Mouse (Mus musculus): ENCODE data around the gene Pik3cd. TPM values are rescaled to one million over a fixed set of nuclear protein-coding genes. Genes with fewer than 3 reads are reported as not detected.

The Pik3cd gene
- polyA plus RNA-seq, 1 experiment from 2014 or later: 8.0 TPM

DNA sequence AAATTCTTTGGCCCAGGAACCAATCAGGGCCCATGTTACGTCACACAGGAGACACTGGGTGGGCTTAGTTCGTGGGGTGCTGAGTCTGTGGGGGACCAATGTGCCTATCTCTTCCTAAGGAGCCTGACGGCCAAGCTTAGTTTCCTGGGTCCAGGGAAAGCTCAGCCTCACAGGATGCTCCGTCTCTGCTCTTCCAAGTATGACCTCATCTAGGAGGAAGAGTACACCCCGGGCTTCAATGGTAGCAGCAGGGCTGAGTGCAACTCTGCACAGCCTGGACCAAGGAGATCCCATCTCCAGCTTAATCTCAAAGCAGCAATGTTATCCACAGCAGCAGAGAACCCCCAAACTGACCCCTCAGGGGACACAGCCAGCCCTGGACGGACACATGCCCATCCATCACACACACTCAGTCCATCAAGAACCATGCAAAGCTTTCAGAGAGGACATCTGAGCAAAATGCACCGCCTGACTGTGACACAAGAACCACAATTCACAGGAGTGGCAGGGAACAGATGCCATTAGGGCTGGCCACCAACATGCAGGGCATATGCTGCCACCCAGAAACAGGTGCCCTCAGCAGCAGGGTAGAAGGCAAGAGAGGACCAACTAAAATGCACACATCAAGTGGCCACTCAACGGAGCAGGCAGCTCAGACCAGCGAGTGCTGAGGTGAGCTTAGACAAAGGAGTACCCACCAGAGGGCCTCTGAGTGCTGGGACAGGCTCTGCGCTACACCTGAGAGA is 32.5 kb upstream of the Pik3cd start:
- peaks cover 20% of the 10 kb centered on the region for H3K36me3 ChIP-seq (ENCODE audit: poor library complexity, severe bottlenecking)
- H3K4me2 ChIP-seq: peak overlapping the region; percentile 85; the same call in 1 of the 2 replicates
- H3K27ac ChIP-seq: peak overlapping the region; percentile 82; the same call in 1 of the 2 replicates
- no peak overlapping the region for H3K9ac ChIP-seq
- H3K4me3 ChIP-seq: no peak overlapping the region
- H3K9me3 ChIP-seq (replicated peaks): no peaks in the 10 kb centered on the region
- H3K4me1 ChIP-seq: peaks cover 66% of the 10 kb centered on the region
- no peak for ATAC-seq
- WGBS: 82% methylated on average over 10 of the region's 10 CpGs
- no peaks in the 10 kb centered on the region for H3K27me3 ChIP-seq

DNA sequence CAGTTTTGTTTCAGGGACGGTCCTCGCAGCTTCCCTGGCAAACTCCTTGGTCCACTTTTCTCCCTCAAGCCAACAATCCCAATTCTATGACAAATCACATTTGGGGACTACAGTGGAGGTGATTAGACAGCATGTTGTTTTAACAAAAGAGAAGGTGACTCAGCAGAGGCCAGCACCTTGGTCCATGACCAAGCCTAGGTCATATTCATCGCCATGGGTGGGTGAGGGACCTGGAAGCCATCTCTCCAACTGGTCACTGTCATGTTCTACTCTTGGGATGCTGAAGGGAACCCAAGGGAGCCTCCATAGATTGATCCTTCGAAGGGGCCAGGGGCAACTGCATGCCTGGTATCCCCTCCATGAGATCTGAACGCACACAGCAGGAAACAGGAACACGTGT is 31.9 kb upstream of the Pik3cd start:
- H3K4me1 ChIP-seq: peaks cover 66% of the 10 kb centered on the region
- H3K27ac ChIP-seq: peak overlapping the region; percentile 82
- no peaks in the 10 kb centered on the region for H3K27me3 ChIP-seq
- peaks cover 27% of the 10 kb centered on the region for H3K36me3 ChIP-seq (ENCODE audit: poor library complexity, severe bottlenecking)
- H3K9me3 ChIP-seq (replicated peaks): no peaks in the 10 kb centered on the region
- H3K9ac ChIP-seq: no peak overlapping the region
- 89% methylated on average over 6 of the region's 6 CpGs for WGBS
- H3K4me3 ChIP-seq: no peak overlapping the region
- no peak for ATAC-seq
- H3K4me2 ChIP-seq: peak overlapping the region; percentile 40

GRCm38 (mm10) chr4:149733748-149734147 is 31.4 kb upstream of the Pik3cd start:
- peaks cover 32% of the 10 kb centered on the region for H3K36me3 ChIP-seq (ENCODE audit: poor library complexity, severe bottlenecking)
- H3K4me3 ChIP-seq: no peak overlapping the region
- H3K9me3 ChIP-seq (replicated peaks): no peaks in the 10 kb centered on the region
- no peak for ATAC-seq
- H3K27ac ChIP-seq: peak overlapping the region; percentile 82
- H3K27me3 ChIP-seq: no peaks in the 10 kb centered on the region
- peaks cover 66% of the 10 kb centered on the region for H3K4me1 ChIP-seq
- peak overlapping the region; percentile 40 for H3K4me2 ChIP-seq
- H3K9ac ChIP-seq: peak overlapping the region; percentile 48
- WGBS: 38% methylated on average over 6 of the region's 6 CpGs

GRCm38 (mm10) chr4:149732800-149733199 is 30.4 kb upstream of the Pik3cd start:
- ATAC-seq: no peak
- 82% methylated on average over 10 of the region's 10 CpGs for WGBS
- peaks cover 38% of the 10 kb centered on the region for H3K36me3 ChIP-seq (ENCODE audit: poor library complexity, severe bottlenecking)
- H3K4me2 ChIP-seq: no peak overlapping the region
- H3K4me3 ChIP-seq: no peak overlapping the region
- no peak overlapping the region for H3K9ac ChIP-seq
- H3K27ac ChIP-seq: peak overlapping the region; percentile 66; the same call in 1 of the 2 replicates
- peaks cover 60% of the 10 kb centered on the region for H3K4me1 ChIP-seq
- H3K9me3 ChIP-seq (replicated peaks): no peaks in the 10 kb centered on the region
- H3K27me3 ChIP-seq: no peaks in the 10 kb centered on the region

GRCm38 (mm10) chr4:149732313-149732712 is 29.9 kb upstream of the Pik3cd start:
- Histone ChIP-seq H3K27ac (peak overlapping the region; percentile 10; the same call in 1 of the 2 replicates), H3K27me3 (no peaks in the 10 kb centered on the region), H3K4me1 (peaks cover 60% of the 10 kb centered on the region), H3K4me2 (no peak overlapping the region), H3K4me3 (no peak overlapping the region), H3K36me3 (ENCODE audit: poor library complexity, severe bottlenecking) (peaks cover 43% of the 10 kb centered on the region), H3K9me3 (replicated peaks) (no peaks in the 10 kb centered on the region), H3K9ac (no peak overlapping the region)
- no peak for ATAC-seq
- 92% methylated on average over 3 of the region's 3 CpGs for WGBS

- H3K4me3 ChIP-seq: no peak overlapping the region
- no peaks in the 10 kb centered on the region for H3K9me3 ChIP-seq (replicated peaks)
- peaks cover 58% of the 10 kb centered on the region for H3K36me3 ChIP-seq (ENCODE audit: poor library complexity, severe bottlenecking)
- WGBS: 84% methylated on average over 7 of the region's 7 CpGs
- H3K27ac ChIP-seq: no peak overlapping the region
- H3K9ac ChIP-seq: no peak overlapping the region
- H3K4me2 ChIP-seq: no peak overlapping the region
- no peak for ATAC-seq
- peaks cover 45% of the 10 kb centered on the region for H3K4me1 ChIP-seq
- no peaks in the 10 kb centered on the region for H3K27me3 ChIP-seq
These were observed 28.5 kb upstream of the Pik3cd start for GRCm38 (mm10) chr4:149730827-149731226.

- H3K36me3 ChIP-seq (ENCODE audit: poor library complexity, severe bottlenecking): peaks cover 78% of the 10 kb centered on the region
- ATAC-seq: no peak
These were observed 26.4 kb upstream of the Pik3cd start for GRCm38 (mm10) chr4:149728810-149729209.

DNA sequence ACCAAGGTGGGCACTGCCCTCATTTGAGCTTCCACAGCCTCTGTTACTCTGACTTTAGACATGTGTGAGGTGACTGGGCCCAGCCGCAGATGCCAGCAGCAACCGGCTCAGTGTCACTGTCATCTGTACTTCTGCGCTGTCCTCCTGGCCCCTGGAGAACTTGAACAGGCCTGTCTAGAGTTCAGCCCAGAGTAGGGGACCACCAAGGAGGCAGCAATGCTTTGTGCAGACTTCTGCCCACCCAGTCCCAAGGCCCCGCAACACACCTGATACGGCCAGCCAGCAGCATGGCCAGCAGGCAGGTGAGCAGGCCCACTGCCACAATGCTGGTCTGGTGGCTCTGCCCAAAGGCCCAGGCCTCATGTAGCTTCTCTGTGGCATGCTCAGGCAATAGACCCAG is 25.3 kb upstream of the Pik3cd start:
- no peak for ATAC-seq
- WGBS: 96% methylated on average over 5 of the region's 5 CpGs
- Histone ChIP-seq H3K27me3 (no peaks in the 10 kb centered on the region), H3K27ac (no peak overlapping the region), H3K4me3 (no peak overlapping the region), H3K4me1 (peaks cover 20% of the 10 kb centered on the region), H3K9me3 (replicated peaks) (no peaks in the 10 kb centered on the region), H3K9ac (no peak overlapping the region), H3K36me3 (ENCODE audit: poor library complexity, severe bottlenecking) (peaks cover 80% of the 10 kb centered on the region), H3K4me2 (no peak overlapping the region)

More at GRCm38 (mm10) chr4:149728810-149729209, 26.4 kb upstream of the Pik3cd start:
- Histone ChIP-seq H3K4me2 (no peak overlapping the region), H3K27ac (no peak overlapping the region), H3K27me3 (no peaks in the 10 kb centered on the region), H3K9ac (no peak overlapping the region), H3K4me1 (peaks cover 31% of the 10 kb centered on the region), H3K4me3 (no peak overlapping the region), H3K9me3 (replicated peaks) (no peaks in the 10 kb centered on the region)
- 84% methylated on average over 8 of the region's 8 CpGs for WGBS

DNA sequence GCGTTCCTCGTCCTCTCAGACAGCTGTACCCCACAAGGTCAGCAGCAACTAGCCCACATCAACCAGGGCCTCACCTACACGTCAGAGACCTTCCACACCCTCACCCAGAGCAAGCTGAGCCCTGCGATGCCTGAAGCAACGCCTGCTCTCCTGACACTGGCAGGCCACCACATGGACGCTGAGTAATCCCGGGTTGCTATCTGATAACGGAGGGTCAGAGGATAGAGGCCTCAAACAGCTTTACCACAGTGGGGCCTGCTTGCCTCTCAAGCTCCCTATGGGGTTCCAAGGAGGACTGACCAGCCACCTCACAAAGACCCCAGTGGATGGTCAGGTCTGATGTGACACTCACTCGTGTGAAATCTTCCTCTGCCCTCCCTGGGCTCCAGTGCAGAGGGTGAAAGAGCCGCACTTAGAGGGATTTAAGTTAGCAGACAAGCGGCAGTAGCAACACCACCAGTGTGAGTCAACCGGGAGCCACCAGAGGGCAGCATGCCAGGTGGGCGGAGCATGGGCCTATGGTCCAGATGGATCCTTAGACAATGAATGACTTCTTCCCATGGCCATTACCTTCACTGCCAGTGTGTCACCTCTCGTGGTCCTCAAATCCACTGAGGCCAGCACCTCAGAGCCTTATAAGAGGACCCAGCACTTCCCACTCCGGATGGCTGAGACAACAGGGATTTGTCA is 23.4 kb upstream of the Pik3cd start:
- Histone ChIP-seq H3K4me2 (no peak overlapping the region), H3K27me3 (no peaks in the 10 kb centered on the region), H3K36me3 (ENCODE audit: poor library complexity, severe bottlenecking) (peaks cover 80% of the 10 kb centered on the region), H3K9me3 (replicated peaks) (no peaks in the 10 kb centered on the region), H3K4me1 (peaks cover 11% of the 10 kb centered on the region; the same call in 1 of the 2 replicates), H3K9ac (no peak overlapping the region), H3K4me3 (no peak overlapping the region), H3K27ac (peak overlapping the region; percentile 14; the same call in 1 of the 2 replicates)
- 74% methylated on average over 15 of the region's 15 CpGs for WGBS
- ATAC-seq: no peak; the same call in 1 of the 2 replicates

DNA sequence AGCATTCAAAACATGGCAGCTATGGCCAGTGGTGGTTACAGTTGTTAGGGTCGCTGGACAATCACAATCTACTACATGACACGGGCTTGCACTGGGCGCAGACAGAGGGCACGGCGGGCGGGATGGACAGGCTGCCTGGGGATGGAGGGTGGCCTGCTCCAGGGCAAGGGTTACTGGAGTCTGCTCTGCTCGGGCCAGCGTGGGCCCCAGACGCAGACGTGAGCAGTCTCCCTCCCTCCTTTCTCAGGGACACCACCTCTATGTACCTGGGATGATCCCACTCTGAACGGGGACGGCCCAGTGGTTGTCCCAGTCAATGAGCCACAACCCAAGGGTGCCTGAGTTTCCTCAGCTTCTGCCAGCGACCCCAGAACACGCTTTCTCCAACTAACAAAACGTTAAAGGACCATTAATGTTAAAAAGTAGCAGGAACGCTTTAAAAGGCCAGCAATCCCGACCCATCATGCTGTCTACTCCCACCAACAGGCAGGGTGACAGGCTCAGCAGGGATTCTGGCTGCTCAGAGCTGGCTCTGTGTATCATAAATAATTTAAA is 22.6 kb upstream of the Pik3cd start:
- Histone ChIP-seq H3K9me3 (replicated peaks) (no peaks in the 10 kb centered on the region), H3K4me2 (no peak overlapping the region), H3K27ac (0 out of 2 replicates have a peak overlapping the region, but pooled peaks have one; percentile 31), H3K4me3 (no peak overlapping the region), H3K9ac (no peak overlapping the region), H3K4me1 (peaks cover 11% of the 10 kb centered on the region; the same call in 1 of the 2 replicates), H3K27me3 (no peaks in the 10 kb centered on the region), H3K36me3 (ENCODE audit: poor library complexity, severe bottlenecking) (peaks cover 80% of the 10 kb centered on the region)
- WGBS: 88% methylated on average over 17 of the region's 17 CpGs
- ATAC-seq: no peak

DNA sequence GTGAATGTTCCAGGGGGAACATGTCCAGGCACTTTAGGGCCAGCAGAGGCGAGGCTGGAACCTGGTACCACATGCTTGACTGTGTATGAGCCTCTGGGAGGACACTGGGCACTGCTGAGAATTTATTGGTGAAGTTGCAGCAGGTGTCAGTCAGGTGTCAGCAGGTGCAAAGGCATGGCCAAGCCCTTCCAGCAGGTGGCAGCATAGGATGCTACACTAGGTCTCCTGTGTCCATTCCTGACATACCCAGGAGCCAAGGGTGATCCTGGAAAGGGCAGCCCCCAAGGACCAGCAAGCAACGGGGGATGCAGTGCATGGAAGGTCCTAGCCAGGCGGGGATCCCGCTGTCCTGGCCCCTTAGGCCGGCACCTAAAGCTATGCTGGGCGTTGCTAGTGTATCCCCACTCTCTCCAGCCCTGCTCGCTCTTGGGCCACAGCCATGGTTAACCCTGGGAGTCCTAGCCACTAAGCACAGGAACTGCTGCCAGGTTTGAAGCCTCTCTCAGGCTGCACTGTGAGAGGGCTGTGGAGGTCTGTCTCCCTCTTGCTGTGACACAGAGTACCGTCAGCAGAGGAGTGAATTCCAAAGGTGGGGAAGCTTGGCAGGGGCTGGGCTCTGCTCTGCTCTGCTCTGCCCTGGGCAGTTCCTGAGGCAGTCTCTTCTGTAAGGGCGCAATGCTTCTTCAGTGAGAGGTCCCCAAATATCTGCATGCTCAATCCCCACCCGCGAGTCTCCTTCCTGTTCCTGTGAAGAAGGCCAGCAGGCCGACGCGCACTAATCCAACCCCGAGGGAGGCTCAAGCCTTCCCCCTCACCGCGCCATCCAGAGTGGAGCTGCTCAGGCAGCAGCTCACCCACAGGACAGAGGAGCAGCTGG is 21.7 kb upstream of the Pik3cd start:
- peak overlapping the region; percentile 31 for H3K27ac ChIP-seq
- 76% methylated on average over 15 of the region's 17 CpGs for WGBS
- H3K36me3 ChIP-seq (ENCODE audit: poor library complexity, severe bottlenecking): peaks cover 80% of the 10 kb centered on the region
- H3K27me3 ChIP-seq: no peaks in the 10 kb centered on the region
- 0 out of 2 replicates have a peak, but pooled peaks have one; percentile 23 for ATAC-seq
- H3K9ac ChIP-seq: no peak overlapping the region
- no peak overlapping the region for H3K4me3 ChIP-seq
- peaks cover 11% of the 10 kb centered on the region; the same call in 1 of the 2 replicates for H3K4me1 ChIP-seq
- H3K9me3 ChIP-seq (replicated peaks): no peaks in the 10 kb centered on the region
- no peak overlapping the region for H3K4me2 ChIP-seq

All from forebrain, embryonic 13.5 days (tissue).